Mouse (Mus musculus) lung, adult 2 months (tissue): ENCODE data around the gene Ift172. TPM values are rescaled to one million over a fixed set of nuclear protein-coding genes. Genes with fewer than 3 reads are reported as not detected.
"Not testable (repeated sequence)": the region's sequence is repeated elsewhere in the genome, so short reads cannot be mapped to it uniquely, and the experiment has no call there.

ENCODE experiments used
- DNase-seq: peaks from one replicate; pipeline ENCODE4 v3.0.0; 2022
- H3K4me1 ChIP-seq: fragments of 200-500 bp; 2 replicates; pipeline ENCODE4 v1.6.1; 2011; ENCODE audit warnings: low read length; ENCODE audit not compliant: control insufficient read depth, insufficient read depth
- H3K4me3 ChIP-seq: fragments of 200-500 bp; replicated peaks from 2 replicates; pipeline ENCODE3; 2011; ENCODE audit warnings: low read depth, mild to moderate bottlenecking, control low read depth, low read length; ENCODE audit errors: extremely low read depth
- CTCF ChIP-seq: fragments of 200-500 bp; IDR thresholded peaks from 2 replicates; pipeline ENCODE4 v1.5.1; 2011; ENCODE audit warnings: mild to moderate bottlenecking, low read length, control low read depth; ENCODE audit not compliant: insufficient read depth
- POLR2A ChIP-seq: fragments of 200-500 bp; IDR thresholded peaks from 2 replicates; pipeline ENCODE4 v1.6.1; 2011; ENCODE audit warnings: low read depth, mild to moderate bottlenecking, control low read depth, low read length, borderline replicate concordance; ENCODE audit errors: extremely low read depth
- WGBS: fragments of 180-500 bp; shearing (Covaris S2); methylation state at CpG from one replicate; pipeline ENCODE4 v1.1.7; 2018; 5-methylcytosine and 5-hydroxymethylcytosine counted together
- polyA plus RNA-seq: library from polyadenylated mRNA; depleted of rRNA; stranded (reverse); fragments of >200 nt; gene quantifications from 2 replicates; pipeline ENCODE4 v1.2.3, GENCODE M21; 2012; rRNA removed

The Ift172 gene
- polyA plus RNA-seq, 1 experiment, result 45.0 TPM

GRCm38 (mm10) chr5:31220448-31221303, 70.2 kb downstream of the Ift172 start, which contains the start of gene Ppm1g:
Gene Ppm1g, minus strand, starts transcription at chr5:31220687.
- peaks cover 6% of the 10 kb centered on the region; the same call in 1 of the 2 replicates for H3K4me1 ChIP-seq
- TF ChIP-seq POLR2A (peak; percentile 96), CTCF (no peak)
- WGBS, result under 1% methylated on average over 70 of the region's 70 CpGs
- DNase-seq, result peak; percentile 100
- peak within 1 kb of the TSS; percentile 90 for H3K4me3 ChIP-seq

GRCm38 (mm10) chr5:31219911-31220447, 70.9 kb downstream of the Ift172 start:
- under 1% methylated on average over 40 of the region's 40 CpGs for WGBS
- no peak for DNase-seq
- H3K4me1 ChIP-seq, result peaks cover 6% of the 10 kb centered on the region; the same call in 1 of the 2 replicates
- peak overlapping the region; percentile 80 for H3K4me3 ChIP-seq
- TF ChIP-seq CTCF (no peak), POLR2A (no peak)

- Histone ChIP-seq H3K4me3 (peak overlapping the region; percentile 80), H3K4me1 (peaks cover 6% of the 10 kb centered on the region; the same call in 1 of the 2 replicates)
- no peak for DNase-seq
- no peak for TF ChIP-seq POLR2A
- WGBS, result 1% methylated on average over 11 of the region's 11 CpGs
These were observed 71.4 kb downstream of the Ift172 start for GRCm38 (mm10) chr5:31219474-31219873.

- DNase-seq, result no peak
- 2% methylated on average over 2 of the region's 2 CpGs for WGBS
- TF ChIP-seq CTCF, result no peak
- no peak for TF ChIP-seq POLR2A
- peaks cover 6% of the 10 kb centered on the region; the same call in 1 of the 2 replicates for H3K4me1 ChIP-seq
- H3K4me3 ChIP-seq, result no peak overlapping the region
These were observed 71.8 kb downstream of the Ift172 start for GRCm38 (mm10) chr5:31219070-31219469.

- 43% methylated on average over 7 of the region's 7 CpGs for WGBS
- no peak for DNase-seq
- H3K4me3 ChIP-seq, result no peak overlapping the region
- TF ChIP-seq CTCF (no peak), POLR2A (no peak)
- peaks cover 6% of the 10 kb centered on the region; the same call in 1 of the 2 replicates for H3K4me1 ChIP-seq
These were observed 72.6 kb downstream of the Ift172 start for GRCm38 (mm10) chr5:31218294-31218693.

GRCm38 (mm10) chr5:31216554-31216953, 74.4 kb downstream of the Ift172 start:
- not testable (repeated sequence) for DNase-seq, H3K4me3 ChIP-seq, H3K4me1 ChIP-seq
- WGBS, result 86% methylated on average over 6 of the region's 6 CpGs

GRCm38 (mm10) chr5:31204421-31204820, 86.5 kb downstream of the Ift172 start:
- DNase-seq, result no peak
- Histone ChIP-seq H3K4me3 (no peak overlapping the region), H3K4me1 (no peaks in the 10 kb centered on the region; the same call in 1 of the 2 replicates)
- TF ChIP-seq POLR2A (no peak), CTCF (no peak)
- WGBS, result 92% methylated on average over 6 of the region's 6 CpGs

- Histone ChIP-seq H3K4me1 (no peaks in the 10 kb centered on the region; the same call in 1 of the 2 replicates), H3K4me3 (no peak overlapping the region)
- WGBS, result 87% methylated on average over 2 of the region's 2 CpGs
- DNase-seq, result no peak
- TF ChIP-seq CTCF (no peak), POLR2A (no peak)
These were observed 87.0 kb downstream of the Ift172 start for GRCm38 (mm10) chr5:31203866-31204265.

Other genes with a start within 250 kb of the Ift172 start
- 113 and 122 TPM in 2 replicates for gene Atraid, start 242.8 kb downstream of the Ift172 start, polyA plus RNA-seq
- 16.3 and 19.1 TPM in 2 replicates for gene Slc5a6, start 242.2 kb downstream of the Ift172 start, polyA plus RNA-seq
- gene Cad, start 236.3 kb downstream of the Ift172 start, polyA plus RNA-seq, result 27.6 and 28.6 TPM in 2 replicates
- not detected in 2 replicates for gene Dnajc5g, start 184.8 kb downstream of the Ift172 start, polyA plus RNA-seq
- gene Slc30a3, start 182.9 kb downstream of the Ift172 start, polyA plus RNA-seq, result 0.10 TPM in 1 of 2 replicates, not detected in the other
- gene Trim54, start 174.4 kb downstream of the Ift172 start, polyA plus RNA-seq, result 3.8 and 14.9 TPM in 2 replicates
- gene Ucn, start 152.3 kb downstream of the Ift172 start, polyA plus RNA-seq, result not detected in 2 replicates
- 86.4 and 93.4 TPM in 2 replicates for gene Mpv17, start 136.9 kb downstream of the Ift172 start, polyA plus RNA-seq
- gene Gm29609, start 111.2 kb downstream of the Ift172 start, polyA plus RNA-seq, result 2.2 and 2.7 TPM in 2 replicates
- 39.2 and 59.2 TPM in 2 replicates for gene Gtf3c2, start 111.0 kb downstream of the Ift172 start, polyA plus RNA-seq
- 80.9 and 97.0 TPM in 2 replicates for gene Snx17, start 97.9 kb downstream of the Ift172 start, polyA plus RNA-seq
- gene Eif2b4, start 97.7 kb downstream of the Ift172 start, polyA plus RNA-seq, result 28.3 and 44.9 TPM in 2 replicates
- gene Zfp513, start 88.8 kb downstream of the Ift172 start, polyA plus RNA-seq, result 45.2 and 52.4 TPM in 2 replicates
- 67.4 and 89.5 TPM in 2 replicates for gene Ppm1g, start 70.4 kb downstream of the Ift172 start, polyA plus RNA-seq
- gene Nrbp1, start 50.3 kb downstream of the Ift172 start, polyA plus RNA-seq, result 170 and 188 TPM in 2 replicates
- 0.36 and 0.70 TPM in 2 replicates for gene Gm9970, start 49.9 kb downstream of the Ift172 start, polyA plus RNA-seq
- 71.3 and 75.9 TPM in 2 replicates for gene Krtcap3, start 39.4 kb downstream of the Ift172 start, polyA plus RNA-seq
- gene Fndc4, start 5.0 kb upstream of the Ift172 start, polyA plus RNA-seq, result 11.7 and 17.8 TPM in 2 replicates
- gene Gckr, start 6.3 kb upstream of the Ift172 start, polyA plus RNA-seq, result 0.05 and 0.11 TPM in 2 replicates
- 8.3 and 14.4 TPM in 2 replicates for gene Zfp512, start 161.3 kb upstream of the Ift172 start, polyA plus RNA-seq
- not detected in 2 replicates for gene 4930548H24Rik, start 194.6 kb upstream of the Ift172 start, polyA plus RNA-seq
- gene Gpn1, start 203.6 kb upstream of the Ift172 start, polyA plus RNA-seq, result 10.8 and 14.1 TPM in 2 replicates
- gene Slc4a1ap, start 235.9 kb upstream of the Ift172 start, polyA plus RNA-seq, result 13.4 and 15.8 TPM in 2 replicates
- gene Supt7l, start 236.7 kb upstream of the Ift172 start, polyA plus RNA-seq, result 10.9 and 13.3 TPM in 2 replicates